Mouse (Mus musculus) left cerebral cortex, postnatal 25 days (tissue): ENCODE measurements around the gene Ermard. TPM values are rescaled to one million over a fixed set of nuclear protein-coding genes. Genes with fewer than 3 reads are reported as not detected.
A peak's percentile ranks its signal among the peaks of the same experiment; 100 is the strongest.
"Not testable (repeated sequence)": the region's sequence is repeated elsewhere in the genome, so short reads cannot be mapped to it uniquely, and the experiment has no call there.

Source experiments
- DNase-seq, 2 experiments: peaks; one replicate each; pipeline ENCODE4 v3.0.0; 2022; ENCODE audit warnings: low spot score in 2 of 2, mixed read lengths in 1 of 2
- intact Hi-C: fragments of 180-260 bp; cut with DNase I; formaldehyde crosslinking; loops from one replicate; pipeline ENCODE4 v1.15.1; 2025
- total RNA-seq, 2 experiments: library from RNA; stranded (reverse); gene quantifications; 2 replicates each; pipeline ENCODE4 v1.2.3; 2021

Gene Ermard
- 10 to 100 TPM; 46.6 to 47.6 TPM for total RNA-seq

GRCm38 (mm10) chr17:15041175-15041729, at the start of gene Ermard, which contains the start of the genes Tcte3 and Gm3448:
Gene Ermard (plus strand): TSS chr17:15041208.
Gene Tcte3 (minus strand): TSS chr17:15041488.
Gene Gm3448 (minus strand): TSS chr17:15041537.
- DNase-seq, result peak; percentile 35 to 49
- intact Hi-C loops, result not testable (repeated sequence)

- DNase-seq, intact Hi-C loops: not testable (repeated sequence)
Measured at GRCm38 (mm10) chr17:14992522-14993138, 48.4 kb upstream of the Ermard start.

GRCm38 (mm10) chr17:14993139-14993832, 47.7 kb upstream of the Ermard start:
- DNase-seq, intact Hi-C loops: not testable (repeated sequence)

- intact Hi-C loops, DNase-seq: not testable (repeated sequence)
Measured at GRCm38 (mm10) chr17:14994140-14994539, 46.9 kb upstream of the Ermard start.

- intact Hi-C loops, result not testable (repeated sequence)
Measured at GRCm38 (mm10) chr17:15000047-15000446, 41.0 kb upstream of the Ermard start.

GRCm38 (mm10) chr17:15009088-15009487, 31.9 kb upstream of the Ermard start:
- intact Hi-C loops, DNase-seq: not testable (repeated sequence)

More at GRCm38 (mm10) chr17:15000047-15000446, 41.0 kb upstream of the Ermard start:
- not testable (repeated sequence) for DNase-seq

GRCm38 (mm10) chr17:15009706-15010413, 31.1 kb upstream of the Ermard start, which contains the start of gene Gm3435:
Gene Gm3435 (plus strand): TSS chr17:15010176.
- DNase-seq, intact Hi-C loops: not testable (repeated sequence)

- intact Hi-C loops, result not testable (repeated sequence)
- peak; percentile 4 to 27 for DNase-seq
Measured at GRCm38 (mm10) chr17:15021503-15022220, 19.3 kb upstream of the Ermard start.

- DNase-seq, intact Hi-C loops: not testable (repeated sequence)
Measured at GRCm38 (mm10) chr17:15023878-15024492, 17.0 kb upstream of the Ermard start.

GRCm38 (mm10) chr17:15024502-15025193, 16.4 kb upstream of the Ermard start:
- DNase-seq, intact Hi-C loops: not testable (repeated sequence)

GRCm38 (mm10) chr17:15025513-15025912, 15.5 kb upstream of the Ermard start:
- intact Hi-C loops, DNase-seq: not testable (repeated sequence)

- DNase-seq, intact Hi-C loops: not testable (repeated sequence)
Measured at GRCm38 (mm10) chr17:15031414-15031813, 9.6 kb upstream of the Ermard start.

- intact Hi-C loops, DNase-seq: not testable (repeated sequence)
Measured at GRCm38 (mm10) chr17:15040455-15040854, 553 bp upstream of the Ermard start.

GRCm38 (mm10) chr17:15050338-15050737, 9.3 kb downstream of the Ermard start:
- DNase-seq, intact Hi-C loops: not testable (repeated sequence)

- intact Hi-C loops, DNase-seq: not testable (repeated sequence)
Measured at GRCm38 (mm10) chr17:15052766-15053165, 11.8 kb downstream of the Ermard start.

GRCm38 (mm10) chr17:15053183-15053828, 12.3 kb downstream of the Ermard start:
- intact Hi-C loops, DNase-seq: not testable (repeated sequence)

- intact Hi-C loops, DNase-seq: not testable (repeated sequence)
Measured at GRCm38 (mm10) chr17:15053829-15054200, 12.8 kb downstream of the Ermard start.

- DNase-seq, result peak; percentile 39 to 76
Measured at GRCm38 (mm10) chr17:15055925-15056324, 14.9 kb downstream of the Ermard start.

More at GRCm38 (mm10) chr17:15055925-15056324, 14.9 kb downstream of the Ermard start:
- intact Hi-C loops, result no loop called here
